Mouse (Mus musculus) limb, embryonic 12.5 days (tissue): Measurements from ENCODE around the gene 1700001K19Rik. TPM values are rescaled to one million over a fixed set of nuclear protein-coding genes. Genes with fewer than 3 reads are reported as not detected.
"Not testable (repeated sequence)": the region's sequence is repeated elsewhere in the genome, so short reads cannot be mapped to it uniquely, and the experiment has no call there.

Experiments
- ATAC-seq: fragments of 200-750 bp; cut with Nextera tagmentation; 2 replicates; pipeline ENCODE4 v1.8.0; 2017; ENCODE audit warnings: low read depth, moderate TSS enrichment; ENCODE audit not compliant: insufficient number of reproducible peaks, insufficient read depth, low FRiP score, low TSS enrichment
- H3K27ac ChIP-seq: fragments of 300-500 bp; sonication (generic); 2 replicates; pipeline ENCODE4 v1.5.1; 2016; ENCODE audit warnings: mild to moderate bottlenecking, moderate library complexity
- H3K27me3 ChIP-seq: fragments of 300-500 bp; sonication (generic); 2 replicates; pipeline ENCODE4 v1.6.1; 2016; ENCODE audit warnings: mild to moderate bottlenecking, moderate library complexity
- H3K36me3 ChIP-seq: fragments of 300-500 bp; sonication (generic); 2 replicates; pipeline ENCODE4 v1.6.1; 2016; ENCODE audit warnings: mild to moderate bottlenecking, moderate library complexity
- H3K4me1 ChIP-seq: fragments of 300-500 bp; sonication (generic); replicated peaks from 2 replicates; pipeline ENCODE4 v1.6.1; 2016
- H3K4me2 ChIP-seq: fragments of 300-500 bp; sonication (generic); 2 replicates; pipeline ENCODE4 v1.6.1; 2016; ENCODE audit warnings: mild to moderate bottlenecking, moderate library complexity
- H3K4me3 ChIP-seq: fragments of 300-500 bp; sonication (generic); replicated peaks from 2 replicates; pipeline ENCODE4 v1.5.1; 2016; ENCODE audit warnings: mild to moderate bottlenecking
- H3K9ac ChIP-seq: fragments of 300-500 bp; sonication (generic); replicated peaks from 2 replicates; pipeline ENCODE4 v1.6.1; 2016; ENCODE audit warnings: mild to moderate bottlenecking, moderate library complexity
- H3K9me3 ChIP-seq: fragments of 300-500 bp; sonication (generic); 2 replicates; pipeline ENCODE4 v1.6.1; 2016; ENCODE audit warnings: mild to moderate bottlenecking, moderate library complexity
- WGBS: fragments of 180-500 bp; shearing (Covaris S2); methylation state at CpG from one replicate; pipeline ENCODE4 v1.1.7; 2016; 5-methylcytosine and 5-hydroxymethylcytosine counted together
- polyA plus RNA-seq: library from polyadenylated mRNA; unstranded; fragments of >200 nt; fragmentation: Nextera tagmentation; extraction: Ambion mirVana; gene quantifications from 2 replicates; pipeline ENCODE4 v1.2.1, GENCODE M21; 2016

1700001K19Rik gene
- not detected in 2 replicates for polyA plus RNA-seq

GRCm38 (mm10) chr12:110682561-110683299 is at the start of gene 1700001K19Rik:
Gene 1700001K19Rik, minus strand, starts transcription at chr12:110682619.
- H3K27ac ChIP-seq, result no peak within 1 kb of the TSS
- H3K9me3 ChIP-seq, result no peaks in the 10 kb centered on the region
- peaks cover 4% of the 10 kb centered on the region; the same call in 1 of the 2 replicates for H3K4me1 ChIP-seq
- 76% methylated on average over 9 of the region's 9 CpGs for WGBS
- H3K27me3 ChIP-seq, result no peaks in the 10 kb centered on the region
- H3K9ac ChIP-seq, result no peak within 1 kb of the TSS; the same call in 1 of the 2 replicates
- no peak within 1 kb of the TSS for H3K4me2 ChIP-seq
- H3K4me3 ChIP-seq, result no peak within 1 kb of the TSS
- peaks cover 17% of the 10 kb centered on the region for H3K36me3 ChIP-seq
- ATAC-seq, result no peak

DNA sequence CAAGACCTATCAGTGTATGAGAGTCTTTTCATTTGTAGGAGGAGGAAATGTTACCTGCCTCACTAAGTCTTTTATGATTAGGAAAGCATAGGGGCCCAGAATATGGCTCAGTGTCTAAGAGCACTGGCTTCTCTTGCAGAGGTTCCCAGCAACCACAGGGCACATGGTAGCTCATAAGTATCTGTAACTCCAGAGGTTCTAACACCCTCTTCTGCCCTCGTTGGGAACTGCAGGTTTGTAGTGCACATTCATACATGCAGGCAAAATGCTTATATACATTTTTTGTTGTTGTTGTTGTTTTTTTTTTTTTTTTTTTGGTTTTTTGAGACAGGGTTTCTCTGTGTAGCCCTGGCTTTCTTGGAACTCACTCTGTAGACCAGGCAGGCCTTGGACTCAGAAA is 44.0 kb upstream of the 1700001K19Rik start:
- Histone ChIP-seq H3K4me1 (peaks cover 6% of the 10 kb centered on the region; the same call in 1 of the 2 replicates), H3K36me3 (no peaks in the 10 kb centered on the region), H3K4me2 (no peak overlapping the region), H3K27ac (no peak overlapping the region), H3K27me3 (peaks cover 9% of the 10 kb centered on the region; the same call in 1 of the 2 replicates), H3K4me3 (no peak overlapping the region), H3K9ac (no peak overlapping the region), H3K9me3 (no peaks in the 10 kb centered on the region)
- 64% methylated on average over 1 of the region's 1 CpGs for WGBS
- no peak for ATAC-seq

- no peak for ATAC-seq
- WGBS, result 81% methylated on average over 5 of the region's 5 CpGs
- Histone ChIP-seq H3K27ac (no peak overlapping the region), H3K27me3 (peaks cover 10% of the 10 kb centered on the region), H3K36me3 (no peaks in the 10 kb centered on the region), H3K4me1 (peaks cover 6% of the 10 kb centered on the region; the same call in 1 of the 2 replicates), H3K4me3 (no peak overlapping the region), H3K9ac (no peak overlapping the region), H3K4me2 (no peak overlapping the region), H3K9me3 (no peaks in the 10 kb centered on the region)
Measured at GRCm38 (mm10) chr12:110725489-110725888, 43.1 kb upstream of the 1700001K19Rik start.

GRCm38 (mm10) chr12:110725051-110725450 is 42.6 kb upstream of the 1700001K19Rik start:
- H3K4me2 ChIP-seq, result no peak overlapping the region
- 91% methylated on average over 5 of the region's 5 CpGs for WGBS
- H3K27me3 ChIP-seq, result peaks cover 13% of the 10 kb centered on the region
- no peak overlapping the region for H3K9ac ChIP-seq
- H3K36me3 ChIP-seq, result no peaks in the 10 kb centered on the region
- H3K9me3 ChIP-seq, result no peaks in the 10 kb centered on the region
- no peak overlapping the region for H3K27ac ChIP-seq
- no peak overlapping the region for H3K4me3 ChIP-seq
- H3K4me1 ChIP-seq, result peaks cover 6% of the 10 kb centered on the region; the same call in 1 of the 2 replicates
- ATAC-seq, result no peak

- 24% methylated on average over 5 of the region's 5 CpGs for WGBS
- Histone ChIP-seq H3K27ac (no peak overlapping the region), H3K36me3 (no peaks in the 10 kb centered on the region), H3K27me3 (peaks cover 25% of the 10 kb centered on the region), H3K4me1 (no peaks in the 10 kb centered on the region), H3K4me3 (no peak overlapping the region), H3K9me3 (no peaks in the 10 kb centered on the region), H3K4me2 (no peak overlapping the region), H3K9ac (no peak overlapping the region)
- ATAC-seq, result no peak
Measured at GRCm38 (mm10) chr12:110716004-110716403, 33.6 kb upstream of the 1700001K19Rik start.

GRCm38 (mm10) chr12:110714215-110714614 is 31.8 kb upstream of the 1700001K19Rik start:
- H3K4me2 ChIP-seq, result no peak overlapping the region
- 93% methylated on average over 6 of the region's 6 CpGs for WGBS
- H3K27ac ChIP-seq, result no peak overlapping the region
- H3K27me3 ChIP-seq, result peaks cover 12% of the 10 kb centered on the region
- no peaks in the 10 kb centered on the region for H3K4me1 ChIP-seq
- no peak overlapping the region for H3K4me3 ChIP-seq
- H3K9me3 ChIP-seq, result no peaks in the 10 kb centered on the region
- H3K9ac ChIP-seq, result no peak overlapping the region
- ATAC-seq, result no peak
- H3K36me3 ChIP-seq, result no peaks in the 10 kb centered on the region

- no peaks in the 10 kb centered on the region for H3K4me1 ChIP-seq
- peaks cover 7% of the 10 kb centered on the region for H3K27me3 ChIP-seq
- no peak for ATAC-seq
- 93% methylated on average over 6 of the region's 6 CpGs for WGBS
- no peaks in the 10 kb centered on the region for H3K9me3 ChIP-seq
- H3K27ac ChIP-seq, result no peak overlapping the region
- H3K36me3 ChIP-seq, result no peaks in the 10 kb centered on the region
- H3K4me2 ChIP-seq, result no peak overlapping the region
- H3K9ac ChIP-seq, result no peak overlapping the region
- no peak overlapping the region for H3K4me3 ChIP-seq
Measured at GRCm38 (mm10) chr12:110713784-110714183, 31.4 kb upstream of the 1700001K19Rik start.

DNA sequence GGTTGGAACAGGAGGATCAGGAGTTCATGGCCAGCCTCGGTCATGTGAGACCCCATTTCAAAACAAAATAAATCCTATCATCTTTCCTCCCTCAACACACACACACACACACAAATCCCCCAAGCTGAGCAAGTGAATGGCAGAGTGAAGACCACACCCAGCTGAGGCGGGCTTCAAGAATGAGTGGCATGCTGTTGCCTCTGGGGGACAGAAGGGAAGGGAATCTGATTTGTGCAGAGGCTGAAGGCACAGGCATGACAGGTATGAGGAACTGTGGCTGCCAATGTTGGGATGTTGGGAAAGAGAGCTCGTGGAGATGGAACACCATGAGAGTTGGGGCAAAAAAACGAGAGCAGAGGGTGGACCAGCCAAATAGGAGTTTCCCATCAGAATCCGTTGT is 28.9 kb upstream of the 1700001K19Rik start:
- no peak overlapping the region for H3K4me2 ChIP-seq
- H3K27me3 ChIP-seq, result peaks cover 3% of the 10 kb centered on the region; the same call in 1 of the 2 replicates
- no peaks in the 10 kb centered on the region for H3K36me3 ChIP-seq
- no peak for ATAC-seq
- H3K9me3 ChIP-seq, result no peaks in the 10 kb centered on the region
- H3K27ac ChIP-seq, result no peak overlapping the region
- no peak overlapping the region for H3K4me3 ChIP-seq
- peaks cover 3% of the 10 kb centered on the region for H3K4me1 ChIP-seq
- H3K9ac ChIP-seq, result no peak overlapping the region
- 78% methylated on average over 5 of the region's 5 CpGs for WGBS

GRCm38 (mm10) chr12:110707451-110707850 is 25.0 kb upstream of the 1700001K19Rik start:
- no peak for ATAC-seq
- Histone ChIP-seq H3K9ac (no peak overlapping the region), H3K27me3 (peaks cover 3% of the 10 kb centered on the region; the same call in 1 of the 2 replicates), H3K4me1 (peaks cover 7% of the 10 kb centered on the region), H3K36me3 (no peaks in the 10 kb centered on the region), H3K4me2 (no peak overlapping the region), H3K4me3 (no peak overlapping the region), H3K9me3 (no peaks in the 10 kb centered on the region), H3K27ac (no peak overlapping the region)
- WGBS, result 89% methylated on average over 7 of the region's 7 CpGs

- Histone ChIP-seq H3K27me3 (peaks cover 3% of the 10 kb centered on the region; the same call in 1 of the 2 replicates), H3K9me3 (no peaks in the 10 kb centered on the region), H3K36me3 (no peaks in the 10 kb centered on the region), H3K4me1 (peaks cover 7% of the 10 kb centered on the region), H3K4me3 (peak overlapping the region; percentile 37), H3K27ac (0 out of 2 replicates have a peak overlapping the region, but pooled peaks have one; percentile 29), H3K4me2 (peak overlapping the region; percentile 65), H3K9ac (peak overlapping the region; percentile 31)
- WGBS, result 2% methylated on average over 27 of the region's 27 CpGs
- no peak for ATAC-seq
Measured at GRCm38 (mm10) chr12:110706337-110707231, 24.2 kb upstream of the 1700001K19Rik start.

DNA sequence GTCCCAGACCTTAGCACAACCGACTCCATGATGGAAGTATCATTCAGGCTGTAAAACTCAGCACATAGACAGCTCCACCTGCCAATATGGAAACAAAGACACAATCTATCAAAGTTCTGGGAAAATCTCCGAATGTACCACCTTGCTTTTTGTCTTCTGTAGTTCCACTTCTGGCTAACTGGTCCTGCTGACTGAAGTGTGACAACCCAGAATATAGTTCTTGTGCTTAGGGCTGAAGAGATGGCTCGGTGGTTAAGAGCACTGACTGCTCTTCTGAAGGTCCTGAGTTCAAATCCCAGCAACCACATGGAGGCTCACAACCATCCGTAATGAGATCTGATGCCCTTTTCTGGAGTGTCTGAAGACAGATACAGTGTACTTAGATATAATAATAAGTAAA is 23.0 kb upstream of the 1700001K19Rik start:
- H3K27ac ChIP-seq, H3K4me3 ChIP-seq, H3K9ac ChIP-seq, H3K4me2 ChIP-seq, ATAC-seq, H3K27me3 ChIP-seq, H3K36me3 ChIP-seq, H3K9me3 ChIP-seq: not testable (repeated sequence)
- 75% methylated on average over 4 of the region's 4 CpGs for WGBS
- peaks cover 12% of the 10 kb centered on the region for H3K4me1 ChIP-seq
